Mouse (Mus musculus) intestine, embryonic 15.5 days (tissue): ENCODE results near the gene Hcrtr1. TPM values are rescaled to one million over a fixed set of nuclear protein-coding genes. Genes with fewer than 3 reads are reported as not detected.

Experiments used
- ATAC-seq: fragments of 200-750 bp; cut with Nextera tagmentation; 2 replicates; pipeline ENCODE4 v1.8.0; 2017; ENCODE audit warnings: moderate TSS enrichment, moderate library complexity
- H3K27ac ChIP-seq: fragments of 300-500 bp; sonication (generic); 2 replicates; pipeline ENCODE4 v1.5.1; 2015; ENCODE audit warnings: mild to moderate bottlenecking, inconsistent platforms
- H3K27me3 ChIP-seq: fragments of 300-500 bp; sonication (generic); replicated peaks from 2 replicates; pipeline ENCODE4 v1.6.1; 2015; ENCODE audit warnings: inconsistent platforms
- H3K36me3 ChIP-seq: fragments of 300-500 bp; sonication (generic); 2 replicates; pipeline ENCODE4 v1.6.1; 2015; ENCODE audit warnings: inconsistent platforms
- H3K4me1 ChIP-seq: fragments of 300-500 bp; sonication (generic); replicated peaks from 2 replicates; pipeline ENCODE4 v1.6.1; 2015; ENCODE audit warnings: inconsistent platforms
- H3K4me2 ChIP-seq: fragments of 300-500 bp; sonication (generic); replicated peaks from 2 replicates; pipeline ENCODE4 v1.6.1; 2015; ENCODE audit warnings: mild to moderate bottlenecking, inconsistent platforms
- H3K4me3 ChIP-seq: fragments of 300-500 bp; sonication (generic); replicated peaks from 2 replicates; pipeline ENCODE4 v1.5.1; 2015; ENCODE audit warnings: inconsistent platforms
- H3K9ac ChIP-seq: fragments of 300-500 bp; sonication (generic); 2 replicates; pipeline ENCODE4 v1.6.1; 2015; ENCODE audit warnings: inconsistent platforms
- H3K9me3 ChIP-seq: fragments of 300-500 bp; sonication (generic); 2 replicates; pipeline ENCODE4 v1.6.1; 2016; ENCODE audit warnings: inconsistent platforms
- WGBS: fragments of 180-500 bp; shearing (Covaris S2); methylation state at CpG from one replicate; pipeline ENCODE4 v1.1.7; 2015; 5-methylcytosine and 5-hydroxymethylcytosine counted together
- polyA plus RNA-seq: library from polyadenylated mRNA; unstranded; fragments of >200 nt; fragmentation: Nextera tagmentation; extraction: Ambion mirVana; gene quantifications from 2 replicates; pipeline ENCODE4 v1.2.1, GENCODE M21; 2015

Hcrtr1 gene
- polyA plus RNA-seq: 0.24 and 0.37 TPM in 2 replicates

- WGBS: 3% methylated on average over 14 of the region's 15 CpGs
- Histone ChIP-seq H3K36me3 (no peaks in the 10 kb centered on the region), H3K4me3 (peak within 1 kb of the TSS; percentile 35)
These were observed at the start of gene Hcrtr1 for GRCm38 (mm10) chr4:130139214-130139492. TSS of gene Hcrtr1 (minus strand) at chr4:130139359.

GRCm38 (mm10) chr4:130188806-130189297, 49.7 kb upstream of the Hcrtr1 start:
- H3K36me3 ChIP-seq: no peaks in the 10 kb centered on the region
- no peaks in the 10 kb centered on the region for H3K9me3 ChIP-seq
- H3K4me2 ChIP-seq: peak overlapping the region; percentile 49
- 2% methylated on average over 13 of the region's 13 CpGs for WGBS
- no peak overlapping the region for H3K9ac ChIP-seq
- H3K27me3 ChIP-seq: no peaks in the 10 kb centered on the region
- no peak overlapping the region for H3K27ac ChIP-seq
- H3K4me1 ChIP-seq: 0 out of 2 replicates have a peak, but pooled peaks cover 3% of the 10 kb centered on the region
- peak; percentile 80 for ATAC-seq
- H3K4me3 ChIP-seq: no peak overlapping the region

More at GRCm38 (mm10) chr4:130139214-130139492, at the start of gene Hcrtr1:
- Histone ChIP-seq H3K27ac (no peak within 1 kb of the TSS), H3K9me3 (no peaks in the 10 kb centered on the region), H3K4me1 (peaks cover 26% of the 10 kb centered on the region), H3K9ac (peak within 1 kb of the TSS; percentile 24; the same call in 1 of the 2 replicates), H3K4me2 (peak within 1 kb of the TSS; percentile 70), H3K27me3 (peaks cover 37% of the 10 kb centered on the region)
- no peak; the same call in 1 of the 2 replicates for ATAC-seq

- Histone ChIP-seq H3K27ac (no peak overlapping the region), H3K9ac (no peak overlapping the region), H3K4me2 (no peak overlapping the region), H3K4me3 (no peak overlapping the region), H3K4me1 (0 out of 2 replicates have a peak, but pooled peaks cover 7% of the 10 kb centered on the region), H3K9me3 (no peaks in the 10 kb centered on the region), H3K36me3 (no peaks in the 10 kb centered on the region), H3K27me3 (no peaks in the 10 kb centered on the region)
- WGBS: 60% methylated on average over 12 of the region's 12 CpGs
- ATAC-seq: no peak
These were observed 47.7 kb upstream of the Hcrtr1 start for GRCm38 (mm10) chr4:130186891-130187290.

- Histone ChIP-seq H3K4me3 (no peak overlapping the region), H3K9ac (no peak overlapping the region), H3K27ac (no peak overlapping the region), H3K4me2 (no peak overlapping the region), H3K9me3 (no peaks in the 10 kb centered on the region), H3K4me1 (0 out of 2 replicates have a peak, but pooled peaks cover 7% of the 10 kb centered on the region), H3K27me3 (no peaks in the 10 kb centered on the region), H3K36me3 (no peaks in the 10 kb centered on the region)
- ATAC-seq: no peak
- 76% methylated on average over 9 of the region's 9 CpGs for WGBS
These were observed 47.3 kb upstream of the Hcrtr1 start for GRCm38 (mm10) chr4:130186450-130186849.

- H3K4me3 ChIP-seq: no peak overlapping the region
- 0 out of 2 replicates have a peak, but pooled peaks cover 7% of the 10 kb centered on the region for H3K4me1 ChIP-seq
- no peak overlapping the region for H3K9ac ChIP-seq
- no peaks in the 10 kb centered on the region for H3K27me3 ChIP-seq
- 83% methylated on average over 5 of the region's 5 CpGs for WGBS
- H3K27ac ChIP-seq: no peak overlapping the region
- H3K4me2 ChIP-seq: no peak overlapping the region
- no peaks in the 10 kb centered on the region for H3K9me3 ChIP-seq
- H3K36me3 ChIP-seq: no peaks in the 10 kb centered on the region
- no peak for ATAC-seq
These were observed 44.7 kb upstream of the Hcrtr1 start for GRCm38 (mm10) chr4:130183879-130184278.

- H3K27me3 ChIP-seq: no peaks in the 10 kb centered on the region
- no peak for ATAC-seq
- H3K27ac ChIP-seq: no peak overlapping the region
- H3K36me3 ChIP-seq: no peaks in the 10 kb centered on the region
- WGBS: 63% methylated on average over 13 of the region's 13 CpGs
- H3K4me2 ChIP-seq: no peak overlapping the region
- H3K9ac ChIP-seq: no peak overlapping the region; the same call in 1 of the 2 replicates
- 0 out of 2 replicates have a peak, but pooled peaks cover 4% of the 10 kb centered on the region for H3K4me1 ChIP-seq
- no peaks in the 10 kb centered on the region for H3K9me3 ChIP-seq
- no peak overlapping the region for H3K4me3 ChIP-seq
These were observed 43.9 kb upstream of the Hcrtr1 start for GRCm38 (mm10) chr4:130183023-130183422.

- ATAC-seq: no peak
These were observed 42.7 kb upstream of the Hcrtr1 start for GRCm38 (mm10) chr4:130181886-130182285.

GRCm38 (mm10) chr4:130180909-130181602, 41.9 kb upstream of the Hcrtr1 start:
- Histone ChIP-seq H3K9ac (no peak overlapping the region), H3K4me2 (no peak overlapping the region), H3K27me3 (no peaks in the 10 kb centered on the region), H3K36me3 (no peaks in the 10 kb centered on the region), H3K4me3 (no peak overlapping the region), H3K4me1 (peaks cover 16% of the 10 kb centered on the region), H3K9me3 (no peaks in the 10 kb centered on the region), H3K27ac (no peak overlapping the region)
- ATAC-seq: no peak
- 75% methylated on average over 7 of the region's 7 CpGs for WGBS

More at GRCm38 (mm10) chr4:130181886-130182285, 42.7 kb upstream of the Hcrtr1 start:
- Histone ChIP-seq H3K4me2 (no peak overlapping the region), H3K4me1 (peaks cover 12% of the 10 kb centered on the region), H3K9ac (no peak overlapping the region), H3K4me3 (no peak overlapping the region), H3K9me3 (no peaks in the 10 kb centered on the region), H3K36me3 (no peaks in the 10 kb centered on the region), H3K27ac (no peak overlapping the region), H3K27me3 (no peaks in the 10 kb centered on the region)
- WGBS: 33% methylated on average over 4 of the region's 4 CpGs

- H3K27me3 ChIP-seq: no peaks in the 10 kb centered on the region
- no peaks in the 10 kb centered on the region for H3K36me3 ChIP-seq
- no peaks in the 10 kb centered on the region for H3K9me3 ChIP-seq
- H3K9ac ChIP-seq: no peak overlapping the region
- no peak overlapping the region for H3K27ac ChIP-seq
- peaks cover 27% of the 10 kb centered on the region for H3K4me1 ChIP-seq
- H3K4me3 ChIP-seq: no peak overlapping the region
- H3K4me2 ChIP-seq: no peak overlapping the region
- WGBS: 73% methylated on average over 3 of the region's 3 CpGs
- no peak for ATAC-seq
These were observed 40.7 kb upstream of the Hcrtr1 start for GRCm38 (mm10) chr4:130179876-130180275.

GRCm38 (mm10) chr4:130177536-130177935, 38.4 kb upstream of the Hcrtr1 start:
- H3K27me3 ChIP-seq: peaks cover 4% of the 10 kb centered on the region
- WGBS: 59% methylated on average over 7 of the region's 7 CpGs
- peaks cover 41% of the 10 kb centered on the region for H3K4me1 ChIP-seq
- no peaks in the 10 kb centered on the region for H3K36me3 ChIP-seq
- ATAC-seq: no peak
- H3K4me2 ChIP-seq: no peak overlapping the region
- H3K9me3 ChIP-seq: no peaks in the 10 kb centered on the region
- H3K27ac ChIP-seq: no peak overlapping the region
- H3K4me3 ChIP-seq: no peak overlapping the region
- no peak overlapping the region for H3K9ac ChIP-seq

GRCm38 (mm10) chr4:130177087-130177486, 37.9 kb upstream of the Hcrtr1 start:
- Histone ChIP-seq H3K4me2 (no peak overlapping the region), H3K4me1 (peaks cover 45% of the 10 kb centered on the region), H3K27ac (0 out of 2 replicates have a peak overlapping the region, but pooled peaks have one; percentile 36), H3K9me3 (no peaks in the 10 kb centered on the region), H3K36me3 (no peaks in the 10 kb centered on the region), H3K4me3 (no peak overlapping the region), H3K27me3 (peaks cover 4% of the 10 kb centered on the region), H3K9ac (no peak overlapping the region)
- ATAC-seq: no peak
- WGBS: 53% methylated on average over 4 of the region's 4 CpGs

GRCm38 (mm10) chr4:130176156-130176720, 37.1 kb upstream of the Hcrtr1 start:
- peak overlapping the region; percentile 78; the same call in 1 of the 2 replicates for H3K27ac ChIP-seq
- ATAC-seq: no peak
- no peaks in the 10 kb centered on the region for H3K36me3 ChIP-seq
- peaks cover 4% of the 10 kb centered on the region for H3K27me3 ChIP-seq
- no peak overlapping the region for H3K9ac ChIP-seq
- H3K4me3 ChIP-seq: no peak overlapping the region
- H3K4me1 ChIP-seq: peaks cover 53% of the 10 kb centered on the region
- 78% methylated on average over 5 of the region's 5 CpGs for WGBS
- no peaks in the 10 kb centered on the region for H3K9me3 ChIP-seq
- H3K4me2 ChIP-seq: no peak overlapping the region
